Mouse (Mus musculus) neural tube, embryonic 15.5 days (tissue): Measurements from ENCODE around the gene AL732309.1. TPM values are rescaled to one million over a fixed set of nuclear protein-coding genes. Genes with fewer than 3 reads are reported as not detected.
"Not testable (repeated sequence)": the region's sequence is repeated elsewhere in the genome, so short reads cannot be mapped to it uniquely, and the experiment has no call there.

Experiments used
- ATAC-seq: fragments of 200-750 bp; cut with Nextera tagmentation; 2 replicates; pipeline ENCODE4 v1.8.0; 2017; ENCODE audit warnings: mild to moderate bottlenecking, moderate TSS enrichment, moderate library complexity; ENCODE audit not compliant: low FRiP score
- H3K27ac ChIP-seq: fragments of 300-500 bp; sonication (generic); replicated peaks from 2 replicates; pipeline ENCODE4 v1.5.1; 2015; ENCODE audit warnings: mild to moderate bottlenecking, inconsistent platforms
- H3K27me3 ChIP-seq: fragments of 300-500 bp; sonication (generic); replicated peaks from 2 replicates; pipeline ENCODE4 v1.6.1; 2015; ENCODE audit warnings: inconsistent platforms
- H3K36me3 ChIP-seq: fragments of 300-500 bp; sonication (generic); 2 replicates; pipeline ENCODE4 v1.6.1; 2015; ENCODE audit warnings: inconsistent platforms
- H3K4me1 ChIP-seq: fragments of 300-500 bp; sonication (generic); 2 replicates; pipeline ENCODE4 v1.6.1; 2015; ENCODE audit warnings: inconsistent platforms
- H3K4me2 ChIP-seq: fragments of 300-500 bp; sonication (generic); 2 replicates; pipeline ENCODE4 v1.6.1; 2015; ENCODE audit warnings: inconsistent platforms, mild to moderate bottlenecking, moderate library complexity
- H3K4me3 ChIP-seq: fragments of 300-500 bp; sonication (generic); replicated peaks from 2 replicates; pipeline ENCODE4 v1.5.1; 2015; ENCODE audit warnings: mild to moderate bottlenecking, inconsistent platforms
- H3K9ac ChIP-seq: fragments of 300-500 bp; sonication (generic); replicated peaks from 2 replicates; pipeline ENCODE4 v1.6.1; 2015; ENCODE audit warnings: mild to moderate bottlenecking, inconsistent platforms
- H3K9me3 ChIP-seq: fragments of 300-500 bp; sonication (generic); replicated peaks from 2 replicates; pipeline ENCODE4 v1.6.1; 2016; ENCODE audit warnings: inconsistent platforms
- WGBS: fragments of 180-500 bp; shearing (Covaris S2); methylation state at CpG from one replicate; pipeline ENCODE4 v1.1.7; 2015; ENCODE audit warnings: mixed read lengths; 5-methylcytosine and 5-hydroxymethylcytosine counted together
- polyA plus RNA-seq: library from polyadenylated mRNA; unstranded; fragments of >200 nt; fragmentation: Nextera tagmentation; extraction: Ambion mirVana; gene quantifications from 2 replicates; pipeline ENCODE4 v1.2.1, GENCODE M21; 2015

The AL732309.1 gene
- polyA plus RNA-seq, 1 experiment from 2014 or later: 4.6 TPM

- Histone ChIP-seq H3K27ac (peak overlapping the region; percentile 67), H3K9me3 (no peaks in the 10 kb centered on the region), H3K4me2 (peak overlapping the region; percentile 100), H3K4me1 (peaks cover 68% of the 10 kb centered on the region), H3K27me3 (no peaks in the 10 kb centered on the region), H3K9ac (peak overlapping the region; percentile 41), H3K36me3 (peaks cover 21% of the 10 kb centered on the region), H3K4me3 (peak overlapping the region; percentile 17)
- WGBS: 51% methylated on average over 6 of the region's 6 CpGs
- ATAC-seq: no peak
Measured at GRCm38 (mm10) chr2:25265897-25266656, 19.4 kb upstream of the AL732309.1 start.

DNA sequence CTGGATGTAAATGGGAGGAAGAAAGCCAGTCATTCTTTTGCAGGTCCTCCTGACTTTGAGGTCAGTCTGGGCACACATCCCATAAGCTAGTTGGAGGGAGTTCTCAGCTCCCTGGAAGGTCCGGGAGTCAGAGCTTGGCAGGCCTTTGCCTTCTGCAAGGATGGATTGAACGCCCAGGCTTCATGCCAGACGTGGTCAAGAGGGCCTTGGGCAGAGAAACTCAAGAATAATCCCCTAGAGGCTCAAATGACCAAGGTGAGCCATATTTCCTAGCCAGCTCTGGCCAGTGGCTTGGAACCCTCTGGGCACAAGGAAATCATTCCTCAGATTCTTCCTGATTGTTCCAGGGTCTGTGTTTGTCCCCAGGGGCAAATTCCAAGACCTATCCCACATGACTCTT lies 18.2 kb upstream of the AL732309.1 start:
- Histone ChIP-seq H3K4me1 (peaks cover 61% of the 10 kb centered on the region), H3K27ac (no peak overlapping the region), H3K9me3 (no peaks in the 10 kb centered on the region), H3K4me2 (peak overlapping the region; percentile 100), H3K9ac (peak overlapping the region; percentile 41; the same call in 1 of the 2 replicates), H3K4me3 (peak overlapping the region; percentile 85), H3K27me3 (no peaks in the 10 kb centered on the region), H3K36me3 (peaks cover 16% of the 10 kb centered on the region)
- WGBS: 64% methylated on average over 3 of the region's 3 CpGs
- no peak for ATAC-seq

- Histone ChIP-seq H3K4me3 (peak overlapping the region; percentile 85), H3K9ac (peak overlapping the region; percentile 78; the same call in 1 of the 2 replicates), H3K4me1 (peaks cover 61% of the 10 kb centered on the region), H3K27me3 (no peaks in the 10 kb centered on the region), H3K9me3 (no peaks in the 10 kb centered on the region), H3K36me3 (peaks cover 10% of the 10 kb centered on the region), H3K27ac (no peak overlapping the region), H3K4me2 (peak overlapping the region; percentile 100)
- 73% methylated on average over 5 of the region's 5 CpGs for WGBS
- no peak for ATAC-seq
Measured at GRCm38 (mm10) chr2:25264286-25264660, 17.6 kb upstream of the AL732309.1 start.

DNA sequence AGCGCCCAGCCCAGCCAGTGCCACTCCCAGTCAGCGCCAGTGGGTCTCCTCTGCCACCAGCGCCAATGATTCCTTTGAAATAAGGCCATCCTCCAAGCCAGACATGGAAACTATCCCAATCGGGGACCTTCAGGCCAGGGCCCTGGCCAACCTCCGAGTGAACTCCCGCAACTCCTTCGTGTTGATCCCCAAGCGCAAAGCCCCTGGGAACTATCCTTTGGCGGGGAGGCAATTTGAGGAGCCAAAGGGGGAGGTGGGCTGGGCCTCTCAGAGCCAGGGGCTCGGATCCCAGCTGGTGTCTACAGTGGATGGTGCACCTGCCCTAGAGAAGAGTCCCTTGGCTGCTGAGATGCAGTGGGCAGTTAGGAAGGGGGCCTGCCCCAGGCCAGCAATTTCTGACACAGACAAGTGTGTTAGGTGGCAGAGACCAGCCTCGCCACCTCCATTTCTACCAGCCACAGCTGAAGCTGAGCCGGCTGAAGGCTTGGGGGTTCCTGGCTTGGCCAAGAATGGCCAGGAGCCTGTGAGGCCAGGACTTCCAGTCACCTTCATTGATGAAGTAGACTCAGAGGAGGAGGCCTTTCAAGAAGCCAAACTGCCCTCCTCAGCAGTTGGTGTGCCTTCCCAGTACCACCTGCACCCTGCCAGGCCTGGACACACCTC lies 17.1 kb upstream of the AL732309.1 start:
- ATAC-seq: no peak
- peaks cover 61% of the 10 kb centered on the region for H3K4me1 ChIP-seq
- H3K9me3 ChIP-seq: no peaks in the 10 kb centered on the region
- H3K27me3 ChIP-seq: no peaks in the 10 kb centered on the region
- peak overlapping the region; percentile 85 for H3K4me3 ChIP-seq
- 0 out of 2 replicates have a peak, but pooled peaks cover 5% of the 10 kb centered on the region for H3K36me3 ChIP-seq
- peak overlapping the region; percentile 78 for H3K9ac ChIP-seq
- H3K4me2 ChIP-seq: peak overlapping the region; percentile 100
- no peak overlapping the region for H3K27ac ChIP-seq
- WGBS: 12% methylated on average over 12 of the region's 12 CpGs

DNA sequence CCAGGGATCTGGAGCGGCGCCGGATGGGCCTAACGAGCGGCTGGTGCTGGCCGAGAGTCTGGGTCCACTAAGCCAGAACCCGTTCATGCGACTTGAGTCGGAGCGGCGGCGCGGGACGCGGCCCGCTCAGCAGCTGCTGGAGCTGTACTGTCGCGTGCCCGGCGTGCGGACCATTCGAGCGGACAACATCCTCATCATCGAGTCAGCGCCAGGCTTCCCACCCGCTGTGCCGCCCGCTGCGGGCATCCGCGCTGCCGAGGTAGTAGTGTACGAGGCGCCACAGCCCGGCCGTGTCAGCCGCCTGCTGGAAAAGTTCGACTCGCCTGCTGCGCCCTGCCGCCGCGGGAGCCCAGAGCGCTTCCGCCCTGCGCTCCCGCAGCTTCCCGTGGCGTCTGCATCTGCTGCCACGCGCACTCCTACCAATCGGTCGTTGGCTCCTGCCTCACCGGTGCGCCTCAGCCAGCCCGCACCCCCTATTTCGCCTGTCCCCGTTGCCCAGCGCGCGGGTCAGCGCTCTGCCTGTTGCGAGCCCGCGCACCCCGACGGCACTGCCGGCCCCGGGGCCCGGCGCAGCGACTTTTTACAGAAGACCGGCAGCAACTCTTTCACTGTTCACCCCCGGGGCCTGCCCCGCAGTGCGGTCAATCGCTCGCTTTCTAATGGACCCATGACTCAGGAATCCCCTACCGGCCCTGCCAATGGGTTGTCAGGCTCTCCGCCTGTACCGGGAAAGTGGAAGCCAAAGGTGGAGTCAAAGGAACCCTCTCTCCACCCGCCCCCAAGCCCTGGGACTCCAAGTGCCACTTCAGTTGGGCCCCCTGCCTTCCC lies 16.3 kb upstream of the AL732309.1 start:
- peak; percentile 33 for ATAC-seq
- Histone ChIP-seq H3K9me3 (no peaks in the 10 kb centered on the region), H3K4me1 (peaks cover 63% of the 10 kb centered on the region), H3K36me3 (0 out of 2 replicates have a peak, but pooled peaks cover 3% of the 10 kb centered on the region), H3K4me3 (peak overlapping the region; percentile 85), H3K4me2 (peak overlapping the region; percentile 100), H3K27ac (peak overlapping the region; percentile 79), H3K27me3 (no peaks in the 10 kb centered on the region), H3K9ac (peak overlapping the region; percentile 78)
- WGBS: under 1% methylated on average over 82 of the region's 82 CpGs

DNA sequence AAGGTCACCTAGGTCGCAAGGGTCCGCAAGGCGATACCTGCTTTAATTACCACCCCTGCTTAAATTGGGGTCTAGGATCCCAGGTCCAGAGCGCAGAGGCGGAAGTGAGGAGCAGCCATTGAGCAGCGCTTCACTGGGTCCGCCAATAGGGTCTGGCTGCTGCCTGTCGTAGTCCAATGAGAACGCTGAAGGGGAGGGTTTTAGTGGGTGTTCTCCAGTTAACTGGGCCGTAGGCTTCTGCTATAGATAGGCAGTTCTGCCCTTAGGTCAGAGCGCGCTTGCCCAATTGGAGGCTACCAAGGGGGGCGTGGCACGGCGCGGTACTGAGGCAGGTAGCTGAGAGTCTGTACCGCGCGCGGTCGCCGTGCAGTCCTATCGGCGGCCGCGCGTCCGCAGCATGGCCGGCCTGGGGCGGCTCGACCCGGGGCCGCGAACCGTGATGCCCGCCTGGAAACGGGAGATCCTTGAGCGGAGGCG lies 15.7 kb upstream of the AL732309.1 start, which contains the start of gene Tprn:
TSS of gene Tprn (plus strand) at position 328 of the 477 bp plus-strand sequence.
- H3K9me3 ChIP-seq: no peaks in the 10 kb centered on the region
- H3K27ac ChIP-seq: peak within 1 kb of the TSS; percentile 79
- peak within 1 kb of the TSS; percentile 100 for H3K4me2 ChIP-seq
- no peaks in the 10 kb centered on the region for H3K27me3 ChIP-seq
- WGBS: under 1% methylated on average over 39 of the region's 39 CpGs
- H3K4me1 ChIP-seq: peaks cover 56% of the 10 kb centered on the region
- ATAC-seq: peak; percentile 99
- peak within 1 kb of the TSS; percentile 85 for H3K4me3 ChIP-seq
- H3K36me3 ChIP-seq: no peaks in the 10 kb centered on the region
- H3K9ac ChIP-seq: peak within 1 kb of the TSS; percentile 78

DNA sequence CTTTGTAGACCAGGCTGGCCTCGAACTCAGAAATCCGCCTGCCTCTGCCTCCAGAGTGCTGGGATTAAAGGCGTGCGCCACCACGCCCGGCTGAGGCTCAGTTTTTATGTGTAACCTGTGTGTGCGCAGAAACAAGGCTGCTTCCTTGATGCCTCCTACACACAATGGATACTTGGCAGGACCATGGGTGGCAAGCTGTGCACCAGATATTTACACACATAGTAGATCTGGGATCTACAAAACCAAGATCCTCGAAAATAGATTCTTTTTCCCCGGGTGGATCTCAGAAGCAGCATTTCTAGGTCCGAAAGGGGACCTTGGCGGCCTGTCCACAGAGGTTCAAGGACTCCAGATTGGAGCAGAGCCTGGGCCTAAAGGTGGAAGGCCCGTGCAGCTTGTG lies 15.2 kb upstream of the AL732309.1 start:
- peak; percentile 7; the same call in 1 of the 2 replicates for ATAC-seq
- Histone ChIP-seq H3K27me3 (no peaks in the 10 kb centered on the region), H3K9ac (peak overlapping the region; percentile 45), H3K4me2 (peak overlapping the region; percentile 100), H3K27ac (peak overlapping the region; percentile 78), H3K4me3 (peak overlapping the region; percentile 85), H3K9me3 (no peaks in the 10 kb centered on the region), H3K4me1 (peaks cover 56% of the 10 kb centered on the region), H3K36me3 (no peaks in the 10 kb centered on the region)
- WGBS: 47% methylated on average over 12 of the region's 12 CpGs

DNA sequence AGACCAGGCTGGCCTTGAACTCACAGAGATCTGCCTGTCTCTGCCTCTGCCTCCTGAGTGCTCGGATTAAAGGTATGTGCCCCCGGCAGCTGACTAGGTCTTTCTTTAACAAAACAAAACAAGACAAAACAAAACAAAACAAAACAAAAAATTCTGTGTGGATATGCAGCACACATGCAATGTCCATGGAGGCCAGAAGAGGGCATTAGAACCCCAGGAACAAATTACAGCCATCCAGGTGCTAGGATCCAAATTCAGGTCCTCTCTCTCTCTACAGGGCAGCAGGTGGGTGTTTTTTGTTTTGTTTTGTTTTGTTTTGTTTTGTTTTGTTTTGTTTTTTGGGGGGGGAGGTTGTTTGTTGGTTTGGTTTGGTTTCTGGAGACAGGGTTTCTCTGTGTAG lies 12.2 kb upstream of the AL732309.1 start:
- no peak overlapping the region for H3K27ac ChIP-seq
- H3K4me1 ChIP-seq: peaks cover 46% of the 10 kb centered on the region
- H3K36me3 ChIP-seq: no peaks in the 10 kb centered on the region
- ATAC-seq: no peak
- H3K4me2 ChIP-seq: no peak overlapping the region
- H3K27me3 ChIP-seq: no peaks in the 10 kb centered on the region
- H3K9ac ChIP-seq: no peak overlapping the region
- WGBS: 47% methylated on average over 2 of the region's 2 CpGs
- no peak overlapping the region for H3K4me3 ChIP-seq
- no peaks in the 10 kb centered on the region for H3K9me3 ChIP-seq

- not testable (repeated sequence) for H3K9ac ChIP-seq, H3K4me3 ChIP-seq, H3K27me3 ChIP-seq, ATAC-seq, H3K9me3 ChIP-seq, H3K36me3 ChIP-seq, H3K27ac ChIP-seq
- Histone ChIP-seq H3K4me1 (peaks cover 36% of the 10 kb centered on the region), H3K4me2 (peak overlapping the region; percentile 13; the same call in 1 of the 2 replicates)
- WGBS: 88% methylated on average over 5 of the region's 5 CpGs
Measured at GRCm38 (mm10) chr2:25257250-25257649, 10.6 kb upstream of the AL732309.1 start.

DNA sequence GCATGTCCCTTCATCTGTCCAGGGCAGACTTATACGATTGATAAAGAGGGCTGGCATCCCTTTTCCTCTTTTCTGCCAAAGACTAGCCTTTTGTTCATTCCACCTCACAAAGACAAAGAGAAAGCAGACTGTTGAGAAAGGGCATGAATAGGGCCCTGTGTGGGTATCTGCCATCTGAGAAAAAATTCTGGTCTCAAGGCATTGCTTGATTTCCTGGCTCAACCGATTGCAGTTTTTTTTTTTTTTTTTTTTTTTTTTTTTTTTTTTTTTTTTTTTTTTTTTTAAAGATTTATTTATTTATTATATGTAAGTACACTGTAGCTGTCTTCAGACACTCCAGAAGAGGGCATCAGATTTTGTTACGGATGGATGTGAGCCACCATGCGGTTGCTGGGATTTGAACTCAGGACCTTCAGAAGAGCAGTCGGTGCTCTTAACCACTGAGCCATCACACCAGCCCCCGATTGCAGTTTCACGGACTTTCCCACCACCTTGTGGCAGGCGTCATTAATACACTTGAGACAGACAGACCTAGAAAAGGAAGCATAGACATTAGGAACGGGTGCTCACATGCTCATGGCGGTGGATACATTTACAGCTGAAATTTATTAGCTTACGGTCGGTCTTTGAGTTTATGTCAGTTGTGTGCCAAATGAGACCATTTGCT lies 9.9 kb upstream of the AL732309.1 start:
- ATAC-seq, H3K27me3 ChIP-seq, H3K27ac ChIP-seq, H3K9me3 ChIP-seq: not testable (repeated sequence)
- Histone ChIP-seq H3K4me1 (peaks cover 30% of the 10 kb centered on the region), H3K9ac (peak overlapping the region; percentile 96), H3K4me2 (peak overlapping the region; percentile 95), H3K36me3 (peaks cover 14% of the 10 kb centered on the region), H3K4me3 (peak overlapping the region; percentile 100)
- WGBS: 58% methylated on average over 12 of the region's 12 CpGs
